Mouse (Mus musculus) liver, embryonic 13.5 days (tissue): ENCODE measurements around the gene Camp. TPM values are rescaled to one million over a fixed set of nuclear protein-coding genes. Genes with fewer than 3 reads are reported as not detected.
A peak's percentile ranks its signal among the peaks of the same experiment; 100 is the strongest.
"Not testable (repeated sequence)": the region's sequence is repeated elsewhere in the genome, so short reads cannot be mapped to it uniquely, and the experiment has no call there.

Source experiments
- ATAC-seq: fragments of 200-750 bp; cut with Nextera tagmentation; 2 replicates; pipeline ENCODE4 v1.8.0; 2017; ENCODE audit warnings: low read depth, mild to moderate bottlenecking, moderate number of reproducible peaks, moderate library complexity
- DNase-seq: peaks from one replicate; pipeline ENCODE4 v3.0.0; 2022
- H3K27ac ChIP-seq: fragments of 300-500 bp; sonication (generic); 2 replicates; pipeline ENCODE4 v1.5.1; 2015; ENCODE audit warnings: moderate library complexity, mild to moderate bottlenecking, inconsistent platforms
- H3K27me3 ChIP-seq: fragments of 300-500 bp; sonication (generic); 2 replicates; pipeline ENCODE4 v1.6.1; 2015; ENCODE audit warnings: mild to moderate bottlenecking, inconsistent platforms
- H3K36me3 ChIP-seq: fragments of 300-500 bp; sonication (generic); 2 replicates; pipeline ENCODE4 v1.6.1; 2015; ENCODE audit warnings: mild to moderate bottlenecking, inconsistent platforms
- H3K4me1 ChIP-seq: fragments of 300-500 bp; sonication (generic); replicated peaks from 2 replicates; pipeline ENCODE4 v1.6.1; 2015; ENCODE audit warnings: inconsistent platforms
- H3K4me2 ChIP-seq: fragments of 300-500 bp; sonication (generic); 2 replicates; pipeline ENCODE4 v1.6.1; 2015; ENCODE audit warnings: inconsistent platforms, mild to moderate bottlenecking, moderate library complexity
- H3K4me3 ChIP-seq: fragments of 300-500 bp; sonication (generic); replicated peaks from 2 replicates; pipeline ENCODE4 v1.5.1; 2015; ENCODE audit warnings: mild to moderate bottlenecking, inconsistent platforms
- H3K9ac ChIP-seq: fragments of 300-500 bp; sonication (generic); 2 replicates; pipeline ENCODE4 v1.6.1; 2015; ENCODE audit warnings: mild to moderate bottlenecking, inconsistent platforms
- H3K9me3 ChIP-seq: fragments of 300-500 bp; sonication (generic); replicated peaks from 2 replicates; pipeline ENCODE4 v1.6.1; 2016; ENCODE audit warnings: inconsistent platforms
- WGBS: fragments of 180-500 bp; shearing (Covaris S2); methylation state at CpG from one replicate; pipeline ENCODE4 v1.1.7; 2015; ENCODE audit not compliant: insufficient replicate concordance; 5-methylcytosine and 5-hydroxymethylcytosine counted together
- polyA plus RNA-seq: library from polyadenylated mRNA; unstranded; fragments of >200 nt; fragmentation: Nextera tagmentation; extraction: Ambion mirVana; gene quantifications from 2 replicates; pipeline ENCODE4 v1.2.1, GENCODE M21; 2015

Gene Camp
- polyA plus RNA-seq, 1 experiment from 2014 or later = 39.6 TPM

- H3K27ac ChIP-seq = no peak overlapping the region
- 6% methylated on average over 6 of the region's 6 CpGs for WGBS
- no peak; the same call in 1 of the 2 replicates for ATAC-seq
These were observed 16.4 kb downstream of the Camp start for GRCm38 (mm10) chr9:109833088-109833412.

GRCm38 (mm10) chr9:109832391-109833087 is 16.9 kb downstream of the Camp start, which contains the start of gene Nme6:
Gene Nme6, plus strand, starts transcription at chr9:109832749.
- under 1% methylated on average over 32 of the region's 32 CpGs for WGBS
- ATAC-seq = peak; percentile 97
- H3K36me3 ChIP-seq = peaks cover 30% of the 10 kb centered on the region
- peaks cover 17% of the 10 kb centered on the region for H3K4me1 ChIP-seq
- DNase-seq = peak; percentile 87
- no peaks in the 10 kb centered on the region for H3K9me3 ChIP-seq
- H3K27ac ChIP-seq = peak within 1 kb of the TSS; percentile 66
- no peaks in the 10 kb centered on the region for H3K27me3 ChIP-seq
- peak within 1 kb of the TSS; percentile 89 for H3K4me2 ChIP-seq
- peak within 1 kb of the TSS; percentile 76 for H3K9ac ChIP-seq
- peak within 1 kb of the TSS; percentile 70 for H3K4me3 ChIP-seq

More at GRCm38 (mm10) chr9:109833088-109833412, 16.4 kb downstream of the Camp start:
- no peaks in the 10 kb centered on the region for H3K9me3 ChIP-seq
- H3K4me2 ChIP-seq = peak overlapping the region; percentile 89
- no peak for DNase-seq
- peaks cover 30% of the 10 kb centered on the region for H3K36me3 ChIP-seq
- H3K27me3 ChIP-seq = no peaks in the 10 kb centered on the region
- H3K9ac ChIP-seq = peak overlapping the region; percentile 76
- peaks cover 17% of the 10 kb centered on the region for H3K4me1 ChIP-seq
- H3K4me3 ChIP-seq = peak overlapping the region; percentile 70

- no peak for DNase-seq
- H3K4me3 ChIP-seq = no peak overlapping the region
- peaks cover 14% of the 10 kb centered on the region; the same call in 1 of the 2 replicates for H3K36me3 ChIP-seq
- no peak overlapping the region for H3K27ac ChIP-seq
- no peak overlapping the region for H3K9ac ChIP-seq
- H3K4me2 ChIP-seq = no peak overlapping the region
- H3K4me1 ChIP-seq = peaks cover 22% of the 10 kb centered on the region
- H3K9me3 ChIP-seq = no peaks in the 10 kb centered on the region
- H3K27me3 ChIP-seq = no peaks in the 10 kb centered on the region
- 24% methylated on average over 5 of the region's 5 CpGs for WGBS
- peak; percentile 67 for ATAC-seq
These were observed 23.2 kb downstream of the Camp start for GRCm38 (mm10) chr9:109826181-109826580.

- no peak overlapping the region for H3K4me3 ChIP-seq
- peaks cover 22% of the 10 kb centered on the region for H3K4me1 ChIP-seq
- peaks cover 9% of the 10 kb centered on the region; the same call in 1 of the 2 replicates for H3K36me3 ChIP-seq
- no peak overlapping the region for H3K27ac ChIP-seq
- H3K27me3 ChIP-seq = no peaks in the 10 kb centered on the region
- WGBS = 18% methylated on average over 4 of the region's 4 CpGs
- DNase-seq = peak; percentile 47
- no peaks in the 10 kb centered on the region for H3K9me3 ChIP-seq
- ATAC-seq = peak; percentile 96
- no peak overlapping the region; the same call in 1 of the 2 replicates for H3K4me2 ChIP-seq
- H3K9ac ChIP-seq = no peak overlapping the region
These were observed 23.7 kb downstream of the Camp start for GRCm38 (mm10) chr9:109825739-109826138.

GRCm38 (mm10) chr9:109816341-109816740 is 33.1 kb downstream of the Camp start:
- H3K36me3 ChIP-seq = no peaks in the 10 kb centered on the region
- no peak overlapping the region for H3K27ac ChIP-seq
- H3K4me2 ChIP-seq = no peak overlapping the region
- H3K4me1 ChIP-seq = no peaks in the 10 kb centered on the region
- H3K27me3 ChIP-seq = 0 out of 2 replicates have a peak, but pooled peaks cover 3% of the 10 kb centered on the region
- WGBS = 16% methylated on average over 6 of the region's 6 CpGs
- H3K9me3 ChIP-seq = no peaks in the 10 kb centered on the region
- DNase-seq (no peak), ATAC-seq (no peak)
- no peak overlapping the region for H3K9ac ChIP-seq
- no peak overlapping the region for H3K4me3 ChIP-seq

GRCm38 (mm10) chr9:109813424-109813823 is 36.0 kb downstream of the Camp start:
- Histone ChIP-seq H3K27ac (no peak overlapping the region), H3K4me3 (no peak overlapping the region), H3K4me2 (no peak overlapping the region), H3K9me3 (no peaks in the 10 kb centered on the region), H3K36me3 (no peaks in the 10 kb centered on the region), H3K9ac (no peak overlapping the region), H3K27me3 (0 out of 2 replicates have a peak, but pooled peaks cover 3% of the 10 kb centered on the region), H3K4me1 (no peaks in the 10 kb centered on the region)
- DNase-seq (no peak), ATAC-seq (no peak)
- 35% methylated on average over 7 of the region's 7 CpGs for WGBS

- H3K4me3 ChIP-seq = no peak within 1 kb of the TSS
- 72% methylated on average over 1 of the region's 1 CpGs for WGBS
These were observed 37.4 kb downstream of the Camp start, which contains the start of gene Spink8 for GRCm38 (mm10) chr9:109811980-109812379. Gene Spink8, plus strand, starts transcription at chr9:109812280.

GRCm38 (mm10) chr9:109807898-109808297 is 41.5 kb downstream of the Camp start:
- DNase-seq = no peak
- Histone ChIP-seq H3K4me2 (no peak overlapping the region), H3K9ac (no peak overlapping the region), H3K27me3 (no peaks in the 10 kb centered on the region), H3K27ac (no peak overlapping the region), H3K4me3 (no peak overlapping the region), H3K9me3 (no peaks in the 10 kb centered on the region), H3K4me1 (no peaks in the 10 kb centered on the region), H3K36me3 (no peaks in the 10 kb centered on the region)
- ATAC-seq = no peak
- WGBS = 35% methylated on average over 3 of the region's 3 CpGs

More at GRCm38 (mm10) chr9:109811980-109812379, 37.4 kb downstream of the Camp start, which contains the start of gene Spink8:
- Histone ChIP-seq H3K4me2 (no peak within 1 kb of the TSS), H3K9me3 (no peaks in the 10 kb centered on the region), H3K36me3 (no peaks in the 10 kb centered on the region), H3K27ac (no peak within 1 kb of the TSS), H3K27me3 (0 out of 2 replicates have a peak, but pooled peaks cover under 1% of the 10 kb centered on the region), H3K4me1 (no peaks in the 10 kb centered on the region), H3K9ac (no peak within 1 kb of the TSS)
- ATAC-seq = no peak
- DNase-seq = no peak

- no peak for ATAC-seq
- WGBS = 59% methylated on average over 2 of the region's 2 CpGs
These were observed 42.6 kb downstream of the Camp start for GRCm38 (mm10) chr9:109806695-109807293.

GRCm38 (mm10) chr9:109806260-109806659 is 43.2 kb downstream of the Camp start:
- WGBS = 17% methylated on average over 1 of the region's 1 CpGs
- no peak for DNase-seq
- no peaks in the 10 kb centered on the region for H3K4me1 ChIP-seq
- H3K27ac ChIP-seq = no peak overlapping the region
- no peaks in the 10 kb centered on the region for H3K36me3 ChIP-seq
- no peak overlapping the region for H3K4me3 ChIP-seq
- no peak overlapping the region for H3K4me2 ChIP-seq
- no peak for ATAC-seq
- H3K27me3 ChIP-seq = no peaks in the 10 kb centered on the region
- no peaks in the 10 kb centered on the region for H3K9me3 ChIP-seq
- no peak overlapping the region for H3K9ac ChIP-seq

More at GRCm38 (mm10) chr9:109806695-109807293, 42.6 kb downstream of the Camp start:
- H3K4me1 ChIP-seq = no peaks in the 10 kb centered on the region
- H3K36me3 ChIP-seq = no peaks in the 10 kb centered on the region
- no peak overlapping the region for H3K4me3 ChIP-seq
- no peaks in the 10 kb centered on the region for H3K9me3 ChIP-seq
- no peaks in the 10 kb centered on the region for H3K27me3 ChIP-seq
- no peak overlapping the region for H3K27ac ChIP-seq
- no peak overlapping the region for H3K9ac ChIP-seq
- DNase-seq = no peak
- no peak overlapping the region for H3K4me2 ChIP-seq

GRCm38 (mm10) chr9:109805596-109805995 is 43.8 kb downstream of the Camp start:
- H3K9ac ChIP-seq, H3K9me3 ChIP-seq, ATAC-seq, H3K27me3 ChIP-seq, H3K4me2 ChIP-seq, H3K27ac ChIP-seq, DNase-seq, H3K4me3 ChIP-seq, H3K36me3 ChIP-seq, H3K4me1 ChIP-seq: not testable (repeated sequence)
- 64% methylated on average over 2 of the region's 2 CpGs for WGBS
